ENCODE assay signal across 8 mouse cellular contexts in the genomic region with DNA sequence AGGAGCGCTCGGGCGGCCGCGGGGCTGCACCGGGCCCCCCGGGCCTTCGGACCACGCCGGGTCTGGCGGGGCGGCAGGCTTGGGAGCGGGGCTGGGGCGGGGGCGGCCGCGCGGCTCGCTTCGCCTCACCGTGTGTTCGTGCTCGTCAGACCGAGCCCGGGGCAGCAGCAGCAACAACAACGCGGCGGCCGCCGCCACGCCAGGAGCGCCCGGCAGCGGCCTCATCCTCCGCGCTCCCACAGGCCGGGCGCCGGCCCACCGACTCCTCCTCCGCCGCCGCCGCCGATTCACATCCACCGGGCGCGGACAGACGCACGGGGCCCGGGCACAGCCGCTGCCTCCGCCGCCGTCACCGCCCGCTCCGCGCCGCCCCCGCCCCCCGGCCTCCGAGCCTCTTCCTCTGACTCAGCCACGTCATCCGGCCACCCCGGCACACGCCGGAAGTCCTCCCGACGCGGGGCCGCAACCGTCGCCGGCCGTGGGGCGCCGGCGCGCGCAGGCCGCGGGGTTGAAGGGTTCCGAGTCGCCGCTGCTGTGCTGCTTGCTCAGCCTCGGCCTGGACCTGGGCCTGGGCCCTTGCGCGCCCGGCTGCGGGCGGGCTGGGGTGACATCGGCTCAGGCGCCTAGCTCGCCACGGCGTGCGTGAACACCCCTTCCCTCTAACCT. TPM values are rescaled to one million over a fixed set of nuclear protein-coding genes. Genes with fewer than 3 reads are reported as not detected.
A peak's percentile ranks its signal among the peaks of the same experiment; 100 is the strongest.
DNase-seq lines count a peak whose midpoint lies in the region; ATAC-seq and TF ChIP-seq lines count a peak whose summit lies in the region.

Tm9sf3 (minus strand) TSS at position 368 of the 666 bp plus-strand sequence.

- under 1% methylated on average over 59 of the region's 98 CpGs for WGBS in hindbrain, embryonic 16.5 days

- H3K36me3 ChIP-seq in hindbrain, embryonic 16.5 days (ENCODE audit: control insufficient read depth, insufficient read depth, low read length): no peaks in the 10 kb centered on the region

- peak within 1 kb of the TSS; percentile 85 for H3K4me2 ChIP-seq in hindbrain, embryonic 16.5 days (ENCODE audit: low read length)

- peak; percentile 94 for ATAC-seq in hindbrain, embryonic 16.5 days
- peak; percentile 91 for ATAC-seq in megakaryocyte, adult 5-6 weeks (ENCODE audit: poor library complexity, severe bottlenecking)

- no peaks in the 10 kb centered on the region for H3K27me3 ChIP-seq in hindbrain, embryonic 16.5 days (replicated peaks; ENCODE audit: control insufficient read depth, insufficient read depth, low read length)

- TF ChIP-seq CTCF in left cerebral cortex, adult 2 months (IDR thresholded peaks at IDR 0.05): no peak

- H3K9ac ChIP-seq in hindbrain, embryonic 16.5 days (ENCODE audit: low read depth, low read length): peak within 1 kb of the TSS; percentile 97

- DNase-seq in T-cell, adult 2 months (ENCODE audit: low spot score): peak; percentile 89
- peak; percentile 85 to 92 for DNase-seq in cerebellum, postnatal 36 days
- DNase-seq in gastrocnemius, adult 18-20 months (ENCODE audit: low spot score): peak; percentile 85
- DNase-seq in left cerebral cortex, adult 2 months (ENCODE audit: extremely low spot score in 1 of 2, low spot score in 2 of 2): peak; percentile 88 to 91
- DNase-seq in right cerebral cortex, adult 2 months (ENCODE audit: low spot score in 2 of 2): peak; percentile 86 to 88
- DNase-seq in urinary bladder, postnatal 14 days (ENCODE audit: low spot score): peak; percentile 88

- H3K9me3 ChIP-seq in hindbrain, embryonic 16.5 days (ENCODE audit: control insufficient read depth, low read length): no peaks in the 10 kb centered on the region

- H3K4me3 ChIP-seq in hindbrain, embryonic 16.5 days (ENCODE audit: low read length): peak within 1 kb of the TSS; percentile 92
- H3K4me3 ChIP-seq in left cerebral cortex, adult 2 months: peak within 1 kb of the TSS; percentile 95

- intact Hi-C loops in left cerebral cortex, adult 2 months (cut with DNase I): loop anchor here (1.0 kb wide), 1 partner anchor 219 kb away; the partner anchor contains the start of gene Lcor

- peak within 1 kb of the TSS; percentile 98 for H3K27ac ChIP-seq in hindbrain, embryonic 16.5 days (ENCODE audit: low read depth, low read length)
- peak within 1 kb of the TSS; percentile 98 for H3K27ac ChIP-seq in left cerebral cortex, adult 2 months

- peaks cover 28% of the 10 kb centered on the region for H3K4me1 ChIP-seq in hindbrain, embryonic 16.5 days (ENCODE audit: control insufficient read depth, insufficient read depth, low read depth, low read length)

RNA-seq across cellular contexts. Expression of gene Tm9sf3, which starts in this region (rescaled TPM):
- 10 to 100 TPM; 58.8 to 65.0 TPM for total RNA-seq in gastrocnemius, adult 18-20 months (2021)
- polyA plus RNA-seq in hindbrain, embryonic 16.5 days (2015; fragmentation: Nextera tagmentation; extraction: Ambion mirVana): 80.3 and 89.3 TPM in 2 replicates
- 100 to 1,000 TPM; 130 to 135 TPM for total RNA-seq in left cerebral cortex, adult 2 months (2021)
- 134 and 153 TPM in 2 replicates for total RNA-seq in megakaryocyte, adult 5-6 weeks (2015)
- total RNA-seq in megakaryocyte, adult 5-6 weeks (2017): 234 and 235 TPM in 2 replicates

Comparison
In these comparisons a context has a peak if more than half of its experiments do, and no peak if none do; other contexts are left out.
1. Peak in every context shown above with its lines: DNase-seq, ATAC-seq, H3K4me3 ChIP-seq and H3K27ac ChIP-seq.